Mouse (Mus musculus) E14TG2a.4 (cell line): ENCODE results near the gene Cbx8.

Experiments used
- CTCF ChIP-seq: conservative IDR thresholded peaks from 2 replicates; pipeline ENCODE4 v1.5.1; 2014; ENCODE audit warnings: low read length
- NANOG ChIP-seq: IDR thresholded peaks from 2 replicates; pipeline ENCODE4 v1.6.1; 2014; ENCODE audit warnings: borderline replicate concordance, low read length, mixed read lengths
- POU5F1 ChIP-seq: IDR thresholded peaks from 2 replicates; pipeline ENCODE4 v1.6.1; 2014; ENCODE audit warnings: low read length, borderline replicate concordance

DNA sequence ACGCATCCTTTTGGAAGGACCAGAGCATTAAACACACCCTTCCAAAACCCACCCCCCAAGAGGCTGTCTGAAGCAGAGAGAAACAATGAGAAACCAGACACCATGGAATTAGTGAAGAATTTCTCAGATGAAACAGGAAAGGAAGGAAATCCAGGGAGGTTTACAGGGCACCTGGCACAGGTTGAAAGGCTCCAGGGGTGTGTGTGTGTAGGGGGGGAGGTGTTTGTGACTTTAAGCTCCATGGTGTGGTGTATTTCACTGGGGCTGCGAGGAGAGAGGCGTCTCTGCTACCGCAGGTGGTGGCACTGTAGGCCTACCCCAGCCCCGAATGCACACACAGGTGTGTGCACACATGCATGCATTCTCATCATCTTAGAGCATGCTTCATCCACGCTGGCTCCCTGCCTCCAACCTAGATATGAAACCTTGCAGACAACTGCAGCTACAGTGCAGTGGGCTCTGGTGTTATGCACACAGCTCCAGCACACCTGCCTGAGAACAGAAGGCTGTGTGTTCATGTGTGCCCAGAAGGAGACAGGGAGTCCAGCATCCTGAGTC lies 33.2 kb upstream of the Cbx8 start:
- TF ChIP-seq CTCF, result no peak
- TF ChIP-seq POU5F1, result no peak
- no peak for TF ChIP-seq NANOG
